Mouse (Mus musculus) limb, embryonic 11.5 days (tissue): ENCODE results near the gene Cpa2. TPM values are rescaled to one million over a fixed set of nuclear protein-coding genes. Genes with fewer than 3 reads are reported as not detected.

ENCODE experiments used
- ATAC-seq: fragments of 200-750 bp; cut with Nextera tagmentation; 2 replicates; pipeline ENCODE4 v1.8.0; 2017; ENCODE audit warnings: low read depth; ENCODE audit not compliant: insufficient number of reproducible peaks, low FRiP score, low TSS enrichment
- DNase-seq: peaks from one replicate; pipeline ENCODE4 v3.0.0-alpha.2; 2015; ENCODE audit warnings: low spot score
- H3K27ac ChIP-seq: fragments of 300-500 bp; sonication (generic); replicated peaks from 2 replicates; pipeline ENCODE4 v1.5.1; 2014; ENCODE audit warnings: low read depth, mild to moderate bottlenecking, low read length
- H3K27me3 ChIP-seq: fragments of 300-500 bp; sonication (generic); 2 replicates; pipeline ENCODE4 v1.6.1; 2014; ENCODE audit warnings: mild to moderate bottlenecking, low read length, mixed read lengths; ENCODE audit not compliant: control insufficient read depth, insufficient read depth
- H3K36me3 ChIP-seq: fragments of 300-500 bp; sonication (generic); 2 replicates; pipeline ENCODE4 v1.6.1; 2014; ENCODE audit warnings: mild to moderate bottlenecking, low read length, moderate library complexity, mixed read lengths; ENCODE audit not compliant: control insufficient read depth, insufficient read depth
- H3K4me1 ChIP-seq: fragments of 300-500 bp; sonication (generic); 2 replicates; pipeline ENCODE4 v1.6.1; 2014; ENCODE audit warnings: low read length, mixed read lengths; ENCODE audit not compliant: control insufficient read depth, insufficient read depth
- H3K4me2 ChIP-seq: fragments of 300-500 bp; sonication (generic); 2 replicates; pipeline ENCODE4 v1.6.1; 2014; ENCODE audit warnings: low read depth, mild to moderate bottlenecking, moderate library complexity; ENCODE audit not compliant: severe bottlenecking
- H3K4me3 ChIP-seq: fragments of 300-500 bp; sonication (generic); 2 replicates; pipeline ENCODE4 v1.5.1; 2014; ENCODE audit warnings: low read depth, low read length
- H3K9ac ChIP-seq: fragments of 300-500 bp; sonication (generic); 2 replicates; pipeline ENCODE4 v1.6.1; 2014; ENCODE audit warnings: mild to moderate bottlenecking, low read length
- H3K9me3 ChIP-seq: fragments of 300-500 bp; sonication (generic); 2 replicates; pipeline ENCODE4 v1.6.1; 2016; ENCODE audit warnings: low read length; ENCODE audit not compliant: control insufficient read depth
- WGBS: fragments of 180-500 bp; shearing (Covaris S2); extraction: QIAGEN DNeasy Blood & Tissue Kit; methylation state at CpG from one replicate; pipeline ENCODE4 v1.1.7; 2014; 5-methylcytosine and 5-hydroxymethylcytosine counted together
- polyA plus RNA-seq: library from polyadenylated mRNA; unstranded; fragments of >200 nt; fragmentation: Nextera tagmentation; extraction: Ambion mirVana; gene quantifications from 2 replicates; pipeline ENCODE4 v1.2.1, GENCODE M21; 2014

Cpa2 gene
- polyA plus RNA-seq, 1 experiment from 2014 or later = 89.6 TPM

DNA sequence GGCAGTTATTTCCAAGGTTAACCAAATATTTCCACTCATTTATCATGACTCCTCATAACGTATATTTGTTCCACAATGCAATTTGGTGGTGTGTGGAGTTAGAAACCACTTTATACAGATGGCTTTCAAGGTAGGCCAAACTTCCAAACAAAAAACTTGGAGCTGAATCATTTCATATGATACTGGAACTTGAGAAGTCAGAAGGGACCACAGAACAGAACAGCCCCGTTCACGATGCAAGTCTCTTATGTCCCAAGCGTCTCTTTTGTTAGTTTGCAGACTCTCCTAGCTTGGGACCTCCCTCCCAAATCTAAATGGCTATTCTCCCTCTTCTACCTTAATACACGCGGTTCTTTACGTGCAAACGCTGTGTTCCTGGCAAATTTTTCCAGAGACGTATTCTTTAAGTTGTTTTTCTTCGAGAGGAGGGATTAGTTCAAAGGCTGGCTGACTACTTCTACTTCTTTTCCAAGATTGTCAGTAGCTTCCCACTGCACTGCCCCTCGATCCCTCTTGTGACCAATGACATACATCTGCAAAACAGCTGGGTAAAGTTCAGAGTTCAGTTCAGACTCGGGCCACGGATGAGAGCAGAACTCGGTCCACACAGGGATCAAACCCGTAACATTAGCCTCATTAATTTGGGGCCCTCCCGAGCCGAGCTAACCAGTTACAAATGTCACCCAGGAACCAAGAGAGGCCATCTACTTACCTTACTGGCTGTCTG, 35.3 kb downstream of the Cpa2 start:
- H3K36me3 ChIP-seq = no peaks in the 10 kb centered on the region
- peak overlapping the region; percentile 72 for H3K27ac ChIP-seq
- DNase-seq = peak; percentile 42
- ATAC-seq = no peak
- peaks cover 30% of the 10 kb centered on the region for H3K4me1 ChIP-seq
- H3K4me2 ChIP-seq = no peak overlapping the region
- no peaks in the 10 kb centered on the region for H3K27me3 ChIP-seq
- 0 out of 2 replicates have a peak overlapping the region, but pooled peaks have one; percentile 24 for H3K9ac ChIP-seq
- 38% methylated on average over 17 of the region's 17 CpGs for WGBS
- H3K4me3 ChIP-seq = no peak overlapping the region
- no peaks in the 10 kb centered on the region for H3K9me3 ChIP-seq

- WGBS = 46% methylated on average over 17 of the region's 17 CpGs
- peaks cover 27% of the 10 kb centered on the region for H3K4me1 ChIP-seq
- ATAC-seq (no peak), DNase-seq (no peak)
- H3K4me3 ChIP-seq = no peak overlapping the region
- peak overlapping the region; percentile 58 for H3K27ac ChIP-seq
- no peaks in the 10 kb centered on the region for H3K27me3 ChIP-seq
- no peaks in the 10 kb centered on the region for H3K36me3 ChIP-seq
- no peaks in the 10 kb centered on the region for H3K9me3 ChIP-seq
- no peak overlapping the region for H3K4me2 ChIP-seq
- no peak overlapping the region for H3K9ac ChIP-seq
Measured at GRCm38 (mm10) chr6:30579961-30580840, 38.8 kb downstream of the Cpa2 start.

DNA sequence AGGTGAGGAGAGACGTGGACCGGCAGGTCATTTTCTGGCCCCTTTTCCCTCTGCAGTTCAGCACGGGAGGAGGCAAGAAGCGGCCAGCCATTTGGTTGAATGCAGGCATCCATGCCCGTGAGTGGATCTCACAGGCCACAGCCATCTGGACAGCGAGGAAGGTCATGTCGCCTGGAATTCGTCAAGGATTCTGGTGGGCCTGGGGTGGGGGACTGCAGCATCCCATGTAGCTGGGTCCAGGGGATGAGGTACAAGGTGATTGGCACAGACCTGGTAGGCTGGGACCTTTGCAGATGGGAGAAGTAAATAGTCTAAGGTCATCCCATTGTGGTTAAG, 39.4 kb downstream of the Cpa2 start:
- Histone ChIP-seq H3K4me2 (no peak overlapping the region), H3K9me3 (no peaks in the 10 kb centered on the region), H3K4me3 (no peak overlapping the region), H3K27ac (peak overlapping the region; percentile 58), H3K27me3 (no peaks in the 10 kb centered on the region), H3K36me3 (no peaks in the 10 kb centered on the region), H3K4me1 (peaks cover 25% of the 10 kb centered on the region), H3K9ac (no peak overlapping the region)
- ATAC-seq = no peak
- 28% methylated on average over 8 of the region's 8 CpGs for WGBS
- DNase-seq = no peak

DNA sequence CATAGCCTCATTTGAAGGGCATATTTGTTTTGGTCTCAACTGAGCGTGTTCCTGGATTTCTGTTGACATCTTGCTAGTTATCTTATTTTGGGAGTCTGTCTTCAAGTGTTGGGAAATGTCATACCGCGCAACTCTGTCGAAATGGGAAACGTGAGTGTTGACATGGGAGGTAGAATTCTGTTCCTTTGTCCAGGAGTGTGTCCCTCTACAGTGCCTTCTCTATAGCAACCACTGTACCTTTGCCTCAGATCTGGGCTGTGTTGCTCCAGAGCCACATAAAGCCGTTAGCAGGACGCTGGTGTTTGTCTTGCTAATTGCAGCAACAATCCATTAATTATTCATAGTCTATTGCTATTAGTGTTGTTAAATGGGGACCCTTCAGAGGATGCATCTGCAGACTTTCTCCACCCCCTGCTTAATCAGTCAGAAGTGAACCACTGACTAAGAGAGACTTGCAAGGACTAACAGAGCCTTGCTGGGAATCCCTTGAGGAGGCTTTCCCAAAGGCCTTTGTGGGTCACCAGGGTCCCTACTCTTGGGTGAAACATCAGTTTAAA, 45.6 kb downstream of the Cpa2 start:
- ATAC-seq (no peak), DNase-seq (no peak)
- H3K36me3 ChIP-seq = no peaks in the 10 kb centered on the region
- H3K27me3 ChIP-seq = no peaks in the 10 kb centered on the region
- no peak overlapping the region for H3K27ac ChIP-seq
- H3K4me3 ChIP-seq = no peak overlapping the region
- no peak overlapping the region for H3K9ac ChIP-seq
- H3K4me1 ChIP-seq = peaks cover 11% of the 10 kb centered on the region
- H3K4me2 ChIP-seq = no peak overlapping the region
- no peaks in the 10 kb centered on the region for H3K9me3 ChIP-seq
- WGBS = 68% methylated on average over 7 of the region's 7 CpGs

- no peaks in the 10 kb centered on the region for H3K27me3 ChIP-seq
- H3K4me2 ChIP-seq = no peak overlapping the region
- H3K4me3 ChIP-seq = no peak overlapping the region
- H3K9ac ChIP-seq = no peak overlapping the region
- no peak overlapping the region for H3K27ac ChIP-seq
- ATAC-seq (no peak), DNase-seq (no peak)
- WGBS = 9% methylated on average over 2 of the region's 2 CpGs
- no peaks in the 10 kb centered on the region for H3K9me3 ChIP-seq
- peaks cover 13% of the 10 kb centered on the region for H3K4me1 ChIP-seq
- no peaks in the 10 kb centered on the region for H3K36me3 ChIP-seq
Measured at GRCm38 (mm10) chr6:30589819-30590218, 48.4 kb downstream of the Cpa2 start.

DNA sequence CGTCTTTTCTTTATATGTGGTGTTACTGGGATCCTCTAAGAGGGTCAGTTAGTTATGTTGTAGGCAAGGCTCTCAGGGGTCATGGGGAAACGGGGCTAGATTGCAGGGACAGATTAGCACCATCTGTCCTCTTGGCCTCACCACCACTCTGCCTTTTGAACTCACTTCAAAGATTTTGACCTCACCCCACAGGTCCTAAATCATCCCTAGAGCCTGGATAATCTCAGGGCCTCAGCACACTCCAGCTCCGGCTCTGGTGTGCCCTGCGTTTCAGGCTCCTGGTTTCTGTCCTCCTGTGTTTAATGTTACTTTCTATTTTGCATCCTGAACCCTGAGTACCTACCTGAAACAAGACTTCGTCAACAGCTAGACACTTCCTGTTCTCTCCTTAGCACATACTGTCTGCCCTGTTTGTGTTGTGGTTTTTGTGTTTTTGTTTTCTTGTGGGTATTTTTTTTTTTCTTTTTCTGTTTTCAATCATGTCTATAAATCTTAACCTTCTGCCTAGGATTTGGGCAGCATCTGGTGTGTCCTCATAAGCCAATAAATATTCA, 50.5 kb downstream of the Cpa2 start:
- no peaks in the 10 kb centered on the region for H3K27me3 ChIP-seq
- ATAC-seq = no peak
- H3K9me3 ChIP-seq = no peaks in the 10 kb centered on the region
- H3K4me1 ChIP-seq = peaks cover 20% of the 10 kb centered on the region
- no peak overlapping the region for H3K4me3 ChIP-seq
- H3K4me2 ChIP-seq = no peak overlapping the region
- peak; percentile 51 for DNase-seq
- no peaks in the 10 kb centered on the region for H3K36me3 ChIP-seq
- H3K9ac ChIP-seq = no peak overlapping the region
- 8% methylated on average over 5 of the region's 5 CpGs for WGBS
- peak overlapping the region; percentile 9; the same call in 1 of the 2 replicates for H3K27ac ChIP-seq

- Histone ChIP-seq H3K9me3 (no peaks in the 10 kb centered on the region), H3K27me3 (no peaks in the 10 kb centered on the region), H3K27ac (no peak overlapping the region), H3K36me3 (no peaks in the 10 kb centered on the region), H3K9ac (no peak overlapping the region), H3K4me2 (no peak overlapping the region), H3K4me1 (peaks cover 20% of the 10 kb centered on the region), H3K4me3 (no peak overlapping the region)
- WGBS = 41% methylated on average over 10 of the region's 10 CpGs
- DNase-seq = no peak
- ATAC-seq = no peak
Measured at GRCm38 (mm10) chr6:30592417-30592974, 51.1 kb downstream of the Cpa2 start.

- Histone ChIP-seq H3K27ac (no peak overlapping the region), H3K36me3 (no peaks in the 10 kb centered on the region), H3K27me3 (no peaks in the 10 kb centered on the region), H3K4me1 (peaks cover 23% of the 10 kb centered on the region), H3K4me3 (no peak overlapping the region), H3K9me3 (no peaks in the 10 kb centered on the region), H3K9ac (no peak overlapping the region), H3K4me2 (no peak overlapping the region)
- DNase-seq (no peak), ATAC-seq (no peak)
- WGBS = 70% methylated on average over 7 of the region's 7 CpGs
Measured at GRCm38 (mm10) chr6:30594364-30594763, 53.0 kb downstream of the Cpa2 start.
